Mouse (Mus musculus) CD8-positive naive resting alpha-beta T cell, adult 2 months (primary cell): ENCODE results near the gene Smim14.

Source experiments
- DNase-seq, 2 experiments: peaks; one replicate each; pipeline ENCODE4 v3.0.0; 2022; ENCODE audit warnings: low read depth in 2 of 2, low spot score in 2 of 2

Gene Smim14

GRCm38 (mm10) chr5:65419136-65419535 is 117.8 kb downstream of the Smim14 start:
- no peak for DNase-seq

GRCm38 (mm10) chr5:65415653-65416458 is 121.1 kb downstream of the Smim14 start:
- DNase-seq: no peak

- no peak for DNase-seq
Measured at GRCm38 (mm10) chr5:65407989-65408388, 129.0 kb downstream of the Smim14 start.

GRCm38 (mm10) chr5:65401251-65401994 is 135.6 kb downstream of the Smim14 start:
- peak; percentile 69 to 77 for DNase-seq
